Mouse (Mus musculus) ovary, postnatal 36 days (tissue): ENCODE data around the gene Ankdd1a.

Experiments
- DNase-seq: peaks from one replicate; pipeline ENCODE4 v3.0.0; 2022; ENCODE audit warnings: low spot score, mixed read lengths

The Ankdd1a gene

DNA sequence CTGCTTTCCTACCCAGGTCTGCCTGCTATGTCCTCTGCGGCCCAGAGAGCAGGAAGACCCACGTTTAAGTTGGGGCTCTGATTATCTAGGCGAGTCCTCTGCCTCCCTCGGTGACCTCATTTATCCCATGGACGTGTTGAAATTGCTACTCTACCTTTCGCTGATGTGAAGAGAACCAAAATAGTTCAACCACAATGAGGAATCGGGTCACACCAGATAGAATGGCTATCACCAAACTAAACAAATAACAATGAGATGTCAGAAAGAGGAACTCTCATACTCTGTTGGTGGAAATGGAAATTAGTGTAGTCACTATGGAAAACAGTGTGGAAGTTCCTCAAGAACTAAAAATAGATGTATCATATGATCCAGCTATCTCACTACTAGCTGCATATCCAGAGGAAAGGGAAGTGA, 22.1 kb upstream of the Ankdd1a start:
- no peak for DNase-seq

DNA sequence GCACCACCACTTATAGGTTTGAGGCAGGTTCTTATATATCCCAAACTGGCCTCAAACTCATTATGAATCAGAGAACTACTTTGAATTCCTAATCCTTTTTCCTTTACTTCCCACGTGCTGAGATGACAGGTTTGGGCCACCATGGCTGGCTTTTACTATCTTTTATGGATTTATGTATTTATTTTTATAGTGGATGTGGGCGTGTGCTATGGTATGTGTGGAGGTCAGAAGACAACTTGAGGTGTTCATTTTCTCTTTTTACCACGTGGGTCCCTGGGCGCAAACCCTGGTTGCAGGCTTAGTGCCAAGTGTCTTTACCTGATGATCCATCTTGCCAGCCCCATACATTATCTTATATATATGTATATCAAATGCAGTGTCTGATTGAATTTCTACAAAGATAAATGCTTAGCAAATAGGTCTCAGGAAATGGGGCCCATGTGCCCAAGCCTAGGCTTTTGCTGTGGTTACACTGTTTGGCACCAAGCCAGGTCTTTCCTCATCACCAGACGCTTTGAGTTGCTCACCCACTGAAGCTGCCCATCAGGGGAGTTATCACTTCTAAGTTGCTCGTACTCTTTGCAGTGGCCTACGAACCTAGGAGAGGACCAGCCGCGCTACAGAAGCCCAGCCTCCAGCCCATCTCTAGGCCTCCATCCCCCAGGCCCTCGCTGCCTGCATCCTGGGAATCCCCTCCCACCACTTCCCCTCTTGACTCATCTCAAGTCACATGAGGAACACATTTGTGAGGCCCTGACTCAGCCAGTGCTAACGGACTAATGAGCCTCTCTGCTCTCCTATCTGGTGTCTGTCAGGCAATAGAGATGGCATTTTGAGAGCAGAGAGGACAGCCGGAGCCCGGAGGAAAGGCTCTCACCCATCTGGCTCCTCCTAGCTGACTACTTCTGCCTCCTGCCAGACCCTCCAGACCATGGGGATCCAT, 21.4 kb upstream of the Ankdd1a start:
- DNase-seq: no peak

DNA sequence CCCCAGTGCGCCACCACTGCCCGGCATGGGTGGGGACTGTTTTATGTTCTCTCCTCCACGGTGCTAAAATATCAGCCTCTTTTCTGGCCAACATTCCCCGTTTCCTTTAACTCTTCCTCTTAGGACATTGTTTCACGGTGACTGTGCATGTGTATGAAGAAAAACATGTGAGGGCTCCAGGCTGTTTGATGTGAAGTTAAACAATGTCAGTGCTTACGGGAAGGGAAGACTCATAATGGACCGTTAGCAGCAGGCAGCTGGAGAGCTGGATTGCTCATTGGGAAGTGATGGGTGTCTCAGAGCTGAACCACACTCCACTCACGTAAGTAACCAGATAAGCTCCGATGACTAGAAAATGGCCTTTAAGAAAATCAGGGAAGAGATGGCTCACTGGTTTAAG, 19.7 kb upstream of the Ankdd1a start:
- DNase-seq: no peak

DNA sequence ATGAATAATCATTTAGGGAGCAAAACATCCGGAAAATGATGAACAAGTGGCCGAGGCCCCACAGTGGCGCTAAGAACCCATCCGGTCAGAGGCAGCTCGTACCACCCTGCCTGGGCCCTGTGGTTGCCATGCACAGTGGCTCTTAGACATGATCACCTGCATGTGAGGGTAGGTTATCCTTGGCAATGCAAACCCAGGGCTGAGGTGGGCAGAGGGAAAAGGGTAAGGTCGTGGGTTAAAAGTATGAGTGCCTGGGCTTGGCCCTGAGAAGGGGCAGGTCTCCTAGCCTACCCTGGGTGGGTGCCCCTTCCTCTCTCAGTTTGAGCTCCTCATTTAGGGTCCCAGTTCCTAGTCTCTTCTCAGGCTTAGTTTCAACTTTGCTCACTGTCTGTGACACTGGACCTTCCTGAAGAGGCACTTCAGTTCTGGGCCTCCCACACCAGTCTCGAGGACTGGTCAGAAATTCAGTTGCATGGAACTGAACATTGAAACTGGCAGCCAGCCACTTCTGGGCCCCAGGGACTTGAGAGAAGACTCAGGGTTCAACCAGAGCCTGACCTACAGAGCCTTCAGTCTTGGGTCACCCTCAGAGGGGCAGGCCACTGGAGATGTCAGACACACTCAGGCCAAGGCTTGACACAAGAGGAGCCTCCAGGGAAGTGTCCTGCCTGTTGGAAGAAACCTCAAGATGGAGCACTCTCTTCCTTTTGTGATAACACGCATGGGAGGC, 18.1 kb upstream of the Ankdd1a start:
- no peak for DNase-seq

DNA sequence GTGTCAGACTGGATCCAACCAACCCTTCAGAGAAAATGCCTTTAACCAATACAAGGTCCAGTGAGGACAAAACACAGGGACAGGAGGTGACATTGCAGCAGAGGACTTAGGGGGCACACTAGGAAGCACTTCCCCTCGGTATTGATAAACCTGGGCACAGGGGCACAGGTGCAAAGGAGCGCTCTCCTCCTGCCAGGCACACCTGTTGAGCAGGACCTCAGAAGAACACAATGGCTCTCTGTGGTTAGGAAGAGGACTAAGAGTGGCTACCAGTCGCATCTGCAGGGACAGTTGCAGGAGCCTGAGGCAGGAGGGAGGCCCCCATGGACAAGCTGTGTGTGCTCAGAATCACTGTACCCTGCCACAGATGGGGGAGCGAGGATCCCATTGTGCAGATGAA, 16.5 kb upstream of the Ankdd1a start:
- no peak for DNase-seq

DNA sequence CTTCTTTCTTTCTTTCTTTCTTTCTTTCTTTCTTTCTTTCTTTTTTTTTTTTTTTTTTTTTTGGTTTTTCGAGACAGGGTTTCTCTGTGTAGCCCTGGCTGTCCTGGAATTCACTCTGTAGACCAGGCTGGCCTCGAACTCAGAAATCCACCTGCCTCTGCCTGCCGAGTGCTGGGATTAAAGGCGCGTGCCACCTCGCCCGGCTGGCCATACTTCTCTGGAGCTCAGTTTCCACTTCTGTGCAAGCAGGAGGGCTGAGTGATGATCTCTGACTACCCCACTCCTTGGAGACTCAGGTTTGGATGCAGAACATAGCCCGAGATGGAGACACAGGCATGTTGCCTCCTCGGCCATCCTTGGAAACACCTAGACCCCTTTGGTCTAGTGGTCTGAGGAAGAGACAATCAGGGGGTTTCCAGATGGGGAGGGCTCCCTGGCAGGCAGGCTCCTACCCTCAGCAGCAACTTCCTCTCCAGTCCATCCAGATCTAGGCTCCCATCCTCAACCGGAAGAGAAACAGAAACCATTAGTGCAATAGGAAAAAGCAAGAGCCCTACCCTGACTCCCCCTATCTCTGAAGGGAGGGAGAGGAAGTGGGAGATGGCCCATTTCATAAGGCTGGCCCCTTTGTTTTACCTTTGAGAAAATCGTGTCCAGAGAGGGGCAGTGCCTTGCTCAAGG, 15.9 kb upstream of the Ankdd1a start:
- no peak for DNase-seq

DNA sequence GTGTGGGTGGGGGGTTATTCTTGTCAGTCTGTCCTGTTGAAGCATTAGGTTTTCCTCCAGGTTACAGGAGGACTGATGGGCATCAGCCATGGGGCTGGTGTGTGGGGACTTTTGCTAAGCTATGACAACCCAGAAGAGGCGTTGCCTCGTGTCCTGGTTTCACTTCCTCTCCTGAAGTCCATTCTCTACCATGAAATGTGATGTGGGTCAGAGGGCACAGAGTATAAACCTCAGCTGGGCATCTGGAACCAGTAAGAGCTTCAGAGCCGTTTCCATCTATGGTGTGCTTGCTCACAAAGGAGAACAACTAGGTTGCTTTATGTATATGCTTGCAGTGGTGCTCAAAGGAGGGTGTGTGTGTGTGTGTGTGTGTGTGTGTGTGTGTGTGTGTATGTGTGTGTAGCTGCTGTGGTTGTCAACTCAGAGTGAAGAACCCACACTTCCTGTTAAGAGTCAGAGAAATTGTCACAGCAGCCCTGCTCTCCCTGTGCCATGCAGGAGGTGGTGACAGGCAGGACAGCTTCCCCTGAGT, 15.3 kb upstream of the Ankdd1a start:
- DNase-seq: no peak

DNA sequence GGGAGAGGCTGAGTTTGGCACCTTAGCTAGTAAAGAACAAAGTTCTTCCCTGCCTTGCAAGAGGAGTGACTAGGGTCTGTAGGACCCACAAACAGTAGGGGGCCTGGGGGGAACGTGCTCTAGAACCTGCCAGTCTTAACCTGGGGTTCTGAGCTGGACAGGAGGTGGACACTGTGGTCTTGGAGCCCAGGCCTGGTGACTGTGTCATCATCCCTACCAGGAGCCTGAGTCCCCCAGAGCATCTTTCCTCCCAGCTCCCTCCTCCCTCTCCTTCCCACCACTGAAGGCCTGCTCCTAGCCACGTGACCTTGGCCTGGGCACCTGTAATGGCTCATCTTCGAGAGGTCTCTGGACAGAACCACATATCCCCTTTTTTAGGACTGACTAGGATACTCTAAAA, 14.1 kb upstream of the Ankdd1a start:
- no peak for DNase-seq

DNA sequence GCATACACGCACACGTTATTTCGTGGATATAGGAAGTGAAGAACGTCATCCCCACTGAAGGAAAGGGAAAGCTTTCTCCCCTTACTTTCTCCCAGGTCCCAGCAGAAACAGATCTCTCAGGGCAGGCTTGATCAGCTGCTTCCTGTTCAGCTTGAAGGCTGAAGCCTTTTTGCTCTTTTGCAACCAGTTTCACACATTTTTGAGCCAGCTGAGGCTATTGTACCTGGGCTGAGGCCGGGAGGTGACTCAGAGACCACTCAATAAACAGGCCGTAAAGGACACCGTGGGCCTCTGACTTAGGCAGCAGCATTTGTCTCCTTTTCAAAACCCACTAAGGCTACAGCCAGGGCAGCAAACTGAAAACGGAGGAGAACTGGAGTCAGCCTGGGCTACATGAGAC, 13.0 kb upstream of the Ankdd1a start:
- DNase-seq: no peak

DNA sequence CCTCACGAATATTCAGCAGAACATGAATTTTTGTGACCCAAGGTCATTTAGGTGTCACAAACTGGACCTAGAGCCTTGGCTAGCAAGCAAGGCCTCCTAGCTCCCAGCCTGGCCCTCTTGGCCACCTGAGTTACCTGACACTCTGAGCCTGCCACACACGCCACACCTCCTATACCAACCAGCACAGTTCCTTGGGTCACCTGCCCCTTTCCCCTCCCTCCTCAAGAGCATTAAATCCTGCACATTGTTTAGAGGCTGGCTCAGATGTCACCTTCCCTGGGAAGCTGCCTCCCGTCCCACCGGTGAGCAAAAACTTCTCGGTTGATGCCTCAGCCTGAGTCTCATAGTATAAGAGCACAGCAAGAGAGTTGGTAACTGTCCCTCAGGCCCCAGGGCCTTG, 11.3 kb upstream of the Ankdd1a start:
- no peak for DNase-seq

DNA sequence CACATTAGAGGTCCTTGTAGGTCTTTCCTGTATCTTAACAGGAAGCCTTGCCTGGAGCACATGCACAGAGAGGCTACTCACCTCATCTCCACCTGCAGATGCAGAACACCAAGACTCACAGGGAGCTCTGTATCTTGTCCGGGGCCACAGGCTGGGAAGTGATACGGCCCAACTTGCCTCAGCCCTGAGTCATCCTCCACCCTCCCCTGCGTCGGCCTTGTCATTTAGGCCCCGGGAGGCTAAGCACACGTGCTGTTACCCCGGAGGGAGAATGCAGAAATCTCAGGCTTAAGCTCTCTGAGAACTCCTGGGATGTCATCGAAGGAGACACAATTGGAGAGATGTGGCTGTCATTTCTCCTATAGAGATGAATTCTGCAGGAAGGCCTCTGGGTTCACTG, 9.7 kb upstream of the Ankdd1a start:
- DNase-seq: no peak

DNA sequence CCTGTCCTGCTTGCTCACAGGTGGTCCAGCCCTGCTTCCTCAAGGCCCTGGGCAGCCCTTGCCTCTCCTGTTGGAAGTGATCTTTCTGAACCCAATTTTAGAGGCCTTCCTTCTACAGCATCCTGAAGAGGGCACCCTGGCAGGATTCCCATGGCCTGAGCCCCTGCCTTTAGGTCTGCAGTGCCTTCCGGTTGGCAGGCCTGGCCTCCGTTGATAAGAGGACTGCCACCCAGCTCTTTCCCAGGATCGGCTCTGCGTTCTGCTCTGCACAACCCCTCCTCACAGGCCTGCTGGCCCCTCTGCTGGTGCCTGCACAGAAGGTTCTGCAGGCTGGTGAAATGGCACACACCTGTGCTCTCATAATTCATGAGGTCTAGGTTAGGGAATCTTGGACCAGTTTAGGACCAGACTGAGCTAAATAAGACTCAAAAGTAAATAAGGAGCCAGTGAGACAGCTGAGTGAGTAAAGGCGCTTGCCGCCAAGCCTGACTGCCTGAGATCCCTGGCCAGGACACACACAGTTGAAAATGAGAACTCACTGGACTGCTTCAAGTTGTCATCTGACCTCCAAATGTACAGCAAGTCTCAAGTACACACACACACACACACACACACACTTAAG, 8.5 kb upstream of the Ankdd1a start:
- no peak for DNase-seq

DNA sequence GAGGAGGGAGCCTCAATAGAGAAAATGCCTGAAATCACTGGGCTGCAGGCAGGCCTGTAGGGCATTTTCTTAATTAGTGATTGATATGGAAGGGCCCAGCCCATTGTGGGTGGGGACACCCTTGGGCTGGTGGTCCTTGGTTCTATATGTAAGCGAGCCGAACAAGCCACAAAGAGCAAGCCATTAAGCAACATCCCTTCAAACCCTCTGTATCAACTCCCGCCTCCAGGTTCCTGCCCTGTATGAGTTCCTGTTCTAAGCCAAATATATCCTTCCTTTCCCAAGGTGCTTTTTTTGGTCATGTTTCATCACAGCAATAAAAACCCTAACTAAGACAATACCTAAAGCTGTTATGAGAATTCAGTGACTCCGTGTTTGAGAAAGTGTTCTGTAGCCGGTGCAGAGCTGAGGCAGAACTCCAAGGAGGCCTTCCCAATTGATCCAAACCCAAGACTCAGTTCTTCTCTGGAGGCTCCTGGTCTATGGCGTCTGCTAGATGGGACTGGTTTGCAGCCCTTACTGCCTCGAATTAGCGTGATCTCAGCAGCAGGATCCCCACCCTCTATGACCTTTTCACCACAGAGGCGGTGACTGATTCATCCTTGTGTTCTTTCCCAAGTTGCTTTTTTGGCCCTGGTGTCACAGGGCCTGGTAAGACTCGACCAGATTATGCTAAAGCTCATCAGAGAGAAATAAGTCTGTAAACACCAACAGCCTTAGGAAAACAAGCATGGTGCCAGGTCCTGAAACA, 5.6 kb upstream of the Ankdd1a start:
- no peak for DNase-seq

DNA sequence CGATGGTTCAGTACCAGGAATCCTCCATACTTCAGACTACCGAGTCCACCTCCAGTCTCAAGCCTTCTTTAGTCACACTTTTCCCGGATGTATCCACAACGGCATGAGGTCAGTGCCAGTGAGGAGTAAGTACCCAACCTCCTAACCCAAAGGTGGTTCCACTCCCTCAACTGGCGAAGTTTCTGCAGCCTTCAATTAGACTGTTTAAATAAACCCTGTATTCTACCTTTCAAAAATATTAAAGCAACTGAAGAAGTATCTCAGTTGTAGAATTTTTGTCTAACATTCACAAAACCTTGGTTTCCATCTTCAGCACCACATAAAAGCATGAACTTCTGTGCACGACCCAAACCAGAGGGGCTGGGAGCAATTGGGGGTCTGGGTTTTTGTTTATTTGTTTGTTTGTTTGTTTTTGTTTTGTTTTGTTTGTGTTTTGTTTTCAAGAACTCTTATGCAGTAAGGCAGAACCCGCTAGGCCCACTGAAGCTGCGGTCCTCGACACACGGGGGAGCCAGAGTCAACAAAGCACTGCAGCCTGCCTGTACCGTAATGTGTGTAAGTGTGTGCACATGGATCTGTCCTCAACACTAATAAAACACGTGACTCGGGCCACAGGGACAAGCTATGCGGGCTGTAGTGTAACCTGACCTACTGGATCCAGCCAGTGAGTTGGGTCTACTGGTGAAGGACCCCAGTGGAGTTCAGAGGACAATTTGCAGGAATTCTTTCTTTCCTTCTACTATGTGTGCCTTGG, 3.8 kb upstream of the Ankdd1a start:
- DNase-seq: peak; percentile 79

DNA sequence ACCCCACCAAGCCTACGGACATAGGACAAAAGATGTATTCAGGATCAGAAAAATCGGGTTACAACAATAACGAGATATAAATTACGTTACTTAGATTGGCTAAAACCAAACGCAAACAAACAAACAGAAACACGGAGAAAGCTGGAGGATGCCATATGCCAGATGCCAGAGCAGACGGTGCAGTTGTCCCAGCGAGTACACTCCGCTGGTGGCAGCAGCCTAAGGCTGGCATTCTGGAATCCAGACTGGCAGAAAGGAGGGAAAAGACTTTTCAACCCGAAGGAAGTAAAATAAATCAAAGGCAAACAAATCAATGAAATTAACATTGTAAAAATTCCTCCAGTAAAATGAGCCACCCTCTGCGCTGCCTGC, 498 bp upstream of the Ankdd1a start:
- DNase-seq: no peak

DNA sequence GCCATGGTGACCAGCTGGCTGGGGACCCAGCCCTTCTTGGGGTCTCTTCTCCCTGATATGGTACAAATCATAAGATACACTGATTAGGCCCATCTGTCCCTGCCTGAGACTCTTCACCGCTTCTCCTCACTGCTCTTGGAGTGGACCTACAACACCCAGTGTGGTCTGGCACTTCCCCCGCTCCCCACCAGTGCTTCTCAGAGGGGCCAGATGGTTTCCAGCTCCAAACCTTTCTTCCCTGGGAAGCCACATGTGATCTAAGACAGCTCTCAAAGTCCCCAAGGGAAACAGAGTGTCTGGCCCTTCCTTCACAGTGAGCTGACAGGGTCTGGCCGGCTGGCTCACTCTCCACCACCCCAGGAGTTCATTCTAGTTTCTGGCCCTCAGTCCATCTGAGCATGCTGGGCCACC, 5.1 kb downstream of the Ankdd1a start:
- no peak for DNase-seq

DNA sequence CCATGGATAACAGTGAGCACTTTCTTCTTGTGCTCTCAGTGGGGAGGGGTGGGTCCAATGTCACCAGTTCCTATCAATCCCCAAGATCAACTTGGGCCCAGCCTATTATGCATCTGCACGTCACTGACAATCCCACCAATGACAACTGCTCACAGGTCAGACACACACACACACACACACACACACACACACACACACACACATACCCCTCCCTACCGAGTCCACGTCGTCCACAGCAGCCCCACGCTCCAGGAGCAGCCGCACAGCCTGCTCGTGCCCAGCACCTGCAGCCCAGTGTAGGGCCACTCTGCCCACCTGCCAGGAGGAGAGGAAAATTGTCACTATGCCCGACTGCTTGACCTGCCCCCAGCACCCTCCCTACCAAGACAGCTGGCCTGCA, 5.6 kb downstream of the Ankdd1a start:
- DNase-seq: no peak

DNA sequence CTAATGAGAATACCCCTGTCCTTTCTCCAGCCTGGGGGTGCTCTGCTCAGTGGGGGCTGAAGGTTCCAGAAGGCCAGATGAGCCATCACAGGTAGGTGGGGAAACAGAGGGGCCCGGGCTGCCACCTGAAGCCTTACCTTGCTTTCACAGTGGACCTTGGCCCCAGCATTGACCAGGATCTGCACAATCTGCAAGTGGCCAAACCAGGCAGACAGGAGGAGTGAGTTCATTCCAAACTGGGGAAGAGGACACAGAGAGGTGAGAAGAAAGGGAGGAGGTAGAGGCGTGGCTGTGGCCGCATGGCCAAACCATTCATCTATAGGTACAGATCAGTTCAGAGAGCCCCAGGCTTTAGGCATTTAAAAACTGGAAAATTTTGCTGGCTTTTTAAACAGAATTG, 7.5 kb downstream of the Ankdd1a start:
- no peak for DNase-seq

DNA sequence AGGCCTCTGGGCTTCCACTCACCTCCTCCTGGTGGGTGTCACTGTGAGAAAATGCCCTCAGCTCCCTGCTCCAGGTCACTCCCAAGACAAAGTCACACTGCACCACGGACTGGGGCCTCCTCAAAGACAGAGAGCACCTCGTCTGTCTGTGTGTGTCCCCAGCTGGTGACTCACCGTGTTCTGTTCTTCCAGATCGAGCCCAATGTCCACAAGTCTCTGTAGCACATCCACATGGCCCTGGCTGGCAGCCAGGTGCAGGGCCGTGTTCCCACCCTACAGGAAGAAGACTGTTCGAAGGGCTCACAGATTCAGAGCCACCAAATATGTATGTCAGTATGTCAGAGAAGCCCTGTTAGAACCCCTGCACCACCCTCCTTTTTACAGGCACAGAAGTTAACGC, 11.5 kb downstream of the Ankdd1a start:
- DNase-seq: no peak

DNA sequence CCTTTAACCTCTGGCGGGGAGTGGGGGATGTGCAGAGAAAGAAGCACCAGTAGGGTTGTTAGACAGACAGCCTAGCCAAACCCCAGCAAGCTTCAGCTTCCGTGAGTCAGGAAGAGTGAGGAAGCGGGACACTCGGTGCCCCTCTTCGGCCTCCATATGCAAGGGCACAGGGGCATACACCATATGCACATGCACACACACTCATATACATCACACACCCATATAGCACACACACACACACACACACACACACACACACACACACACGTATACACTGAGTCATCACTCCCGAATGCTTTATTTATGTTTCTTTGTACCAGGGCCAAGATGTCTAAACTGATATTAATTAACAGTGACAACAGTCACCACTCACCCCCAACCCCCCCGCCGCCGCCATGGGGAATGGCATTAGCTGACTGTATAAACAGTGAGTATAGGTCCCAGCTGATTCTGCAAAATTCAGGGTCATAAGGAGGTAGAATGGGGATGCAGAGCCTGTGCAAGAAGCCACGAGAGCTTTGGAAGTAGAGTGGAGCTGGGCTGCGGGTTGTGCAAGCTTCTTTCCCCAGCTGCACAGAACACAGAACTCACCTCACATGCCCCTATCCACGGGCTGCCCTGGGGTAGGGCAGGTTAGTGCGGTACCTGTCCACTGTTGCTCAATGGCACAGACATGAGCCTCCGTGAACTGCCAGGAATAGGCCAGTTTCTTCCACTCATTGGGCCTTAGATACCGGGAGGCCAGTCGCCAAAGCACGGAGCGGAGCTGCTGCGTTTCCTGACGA, 17.1 kb downstream of the Ankdd1a start:
- no peak for DNase-seq
